Mouse (Mus musculus): ENCODE results near the gene Agbl4. TPM values are rescaled to one million over a fixed set of nuclear protein-coding genes. Genes with fewer than 3 reads are reported as not detected.

The Agbl4 gene
- polyA plus RNA-seq, 1 experiment from 2014 or later = 0.81 TPM

- Histone ChIP-seq H3K4me1 (ENCODE audit: control insufficient read depth, insufficient read depth, low read length) (no peaks in the 10 kb centered on the region), H3K36me3 (ENCODE audit: control insufficient read depth, insufficient read depth, low read length) (no peaks in the 10 kb centered on the region), H3K9ac (ENCODE audit: low read depth, low read length) (no peak overlapping the region), H3K4me2 (ENCODE audit: low read depth, low read length) (no peak overlapping the region), H3K27me3 (replicated peaks; ENCODE audit: control insufficient read depth, insufficient read depth, low read length) (no peaks in the 10 kb centered on the region), H3K9me3 (ENCODE audit: control insufficient read depth, low read length) (no peaks in the 10 kb centered on the region), H3K27ac (replicated peaks; ENCODE audit: low read depth, low read length) (no peak overlapping the region), H3K4me3 (ENCODE audit: low read depth, low read length) (no peak overlapping the region)
- ATAC-seq (ENCODE audit: low read depth) (no peak; the same call in 1 of the 2 replicates), DNase-seq (ENCODE audit: low spot score) (no peak)
- WGBS = 61% methylated on average over 10 of the region's 10 CpGs
Observed at GRCm38 (mm10) chr4:111475374-111475971, 1078.0 kb downstream of the Agbl4 start.

- Histone ChIP-seq H3K27ac (replicated peaks; ENCODE audit: low read depth, low read length) (no peak overlapping the region), H3K4me2 (ENCODE audit: low read depth, low read length) (no peak overlapping the region), H3K36me3 (ENCODE audit: control insufficient read depth, insufficient read depth, low read length) (no peaks in the 10 kb centered on the region), H3K27me3 (replicated peaks; ENCODE audit: control insufficient read depth, insufficient read depth, low read length) (no peaks in the 10 kb centered on the region), H3K9ac (ENCODE audit: low read depth, low read length) (no peak overlapping the region), H3K4me1 (ENCODE audit: control insufficient read depth, insufficient read depth, low read length) (no peaks in the 10 kb centered on the region), H3K9me3 (ENCODE audit: control insufficient read depth, low read length) (no peaks in the 10 kb centered on the region), H3K4me3 (ENCODE audit: low read depth, low read length) (no peak overlapping the region)
- DNase-seq (ENCODE audit: low spot score) (no peak), ATAC-seq (ENCODE audit: low read depth) (no peak)
- WGBS = 42% methylated on average over 4 of the region's 4 CpGs
Observed at GRCm38 (mm10) chr4:111477507-111477906, 1080.0 kb downstream of the Agbl4 start.

GRCm38 (mm10) chr4:111483499-111483898, 1086.0 kb downstream of the Agbl4 start:
- Histone ChIP-seq H3K36me3 (ENCODE audit: control insufficient read depth, insufficient read depth, low read length) (no peaks in the 10 kb centered on the region), H3K9ac (ENCODE audit: low read depth, low read length) (no peak overlapping the region), H3K9me3 (ENCODE audit: control insufficient read depth, low read length) (no peaks in the 10 kb centered on the region), H3K4me1 (ENCODE audit: control insufficient read depth, insufficient read depth, low read length) (peaks cover 6% of the 10 kb centered on the region; the same call in 1 of the 2 replicates), H3K4me3 (ENCODE audit: low read depth, low read length) (no peak overlapping the region), H3K4me2 (ENCODE audit: low read depth, low read length) (no peak overlapping the region), H3K27me3 (replicated peaks; ENCODE audit: control insufficient read depth, insufficient read depth, low read length) (no peaks in the 10 kb centered on the region), H3K27ac (replicated peaks; ENCODE audit: low read depth, low read length) (no peak overlapping the region)
- ATAC-seq (ENCODE audit: low read depth) = no peak
- DNase-seq (ENCODE audit: low spot score) = no peak
- 88% methylated on average over 5 of the region's 5 CpGs for WGBS

- WGBS = 38% methylated on average over 5 of the region's 5 CpGs
- no peak overlapping the region for H3K9ac ChIP-seq (ENCODE audit: low read depth, low read length)
- no peaks in the 10 kb centered on the region for H3K36me3 ChIP-seq (ENCODE audit: control insufficient read depth, insufficient read depth, low read length)
- no peak overlapping the region for H3K4me3 ChIP-seq (ENCODE audit: low read depth, low read length)
- DNase-seq (ENCODE audit: low spot score) (peak; percentile 59), ATAC-seq (ENCODE audit: low read depth) (peak; percentile 73)
- no peaks in the 10 kb centered on the region for H3K27me3 ChIP-seq (replicated peaks; ENCODE audit: control insufficient read depth, insufficient read depth, low read length)
- H3K9me3 ChIP-seq (ENCODE audit: control insufficient read depth, low read length) = no peaks in the 10 kb centered on the region
- H3K27ac ChIP-seq (replicated peaks; ENCODE audit: low read depth, low read length) = no peak overlapping the region
- no peak overlapping the region for H3K4me2 ChIP-seq (ENCODE audit: low read depth, low read length)
- peaks cover 6% of the 10 kb centered on the region; the same call in 1 of the 2 replicates for H3K4me1 ChIP-seq (ENCODE audit: control insufficient read depth, insufficient read depth, low read length)
Observed at GRCm38 (mm10) chr4:111485189-111485588, 1087.7 kb downstream of the Agbl4 start.

GRCm38 (mm10) chr4:111486187-111486586, 1088.7 kb downstream of the Agbl4 start:
- H3K9ac ChIP-seq (ENCODE audit: low read depth, low read length) = no peak overlapping the region
- no peak for ATAC-seq (ENCODE audit: low read depth)
- H3K4me3 ChIP-seq (ENCODE audit: low read depth, low read length) = no peak overlapping the region
- peaks cover 6% of the 10 kb centered on the region; the same call in 1 of the 2 replicates for H3K4me1 ChIP-seq (ENCODE audit: control insufficient read depth, insufficient read depth, low read length)
- DNase-seq (ENCODE audit: low spot score) = no peak
- WGBS = 61% methylated on average over 5 of the region's 5 CpGs
- no peaks in the 10 kb centered on the region for H3K9me3 ChIP-seq (ENCODE audit: control insufficient read depth, low read length)
- no peaks in the 10 kb centered on the region for H3K36me3 ChIP-seq (ENCODE audit: control insufficient read depth, insufficient read depth, low read length)
- H3K4me2 ChIP-seq (ENCODE audit: low read depth, low read length) = no peak overlapping the region
- H3K27ac ChIP-seq (replicated peaks; ENCODE audit: low read depth, low read length) = no peak overlapping the region
- H3K27me3 ChIP-seq (replicated peaks; ENCODE audit: control insufficient read depth, insufficient read depth, low read length) = no peaks in the 10 kb centered on the region

GRCm38 (mm10) chr4:111487233-111487843, 1089.9 kb downstream of the Agbl4 start:
- no peaks in the 10 kb centered on the region for H3K36me3 ChIP-seq (ENCODE audit: control insufficient read depth, insufficient read depth, low read length)
- peaks cover 6% of the 10 kb centered on the region; the same call in 1 of the 2 replicates for H3K4me1 ChIP-seq (ENCODE audit: control insufficient read depth, insufficient read depth, low read length)
- DNase-seq (ENCODE audit: low spot score) (no peak), ATAC-seq (ENCODE audit: low read depth) (0 out of 2 replicates have a peak, but pooled peaks have one; percentile 12)
- no peaks in the 10 kb centered on the region for H3K27me3 ChIP-seq (replicated peaks; ENCODE audit: control insufficient read depth, insufficient read depth, low read length)
- WGBS = 65% methylated on average over 4 of the region's 4 CpGs
- no peak overlapping the region for H3K9ac ChIP-seq (ENCODE audit: low read depth, low read length)
- no peak overlapping the region for H3K27ac ChIP-seq (replicated peaks; ENCODE audit: low read depth, low read length)
- H3K4me3 ChIP-seq (ENCODE audit: low read depth, low read length) = no peak overlapping the region
- H3K9me3 ChIP-seq (ENCODE audit: control insufficient read depth, low read length) = no peaks in the 10 kb centered on the region
- no peak overlapping the region for H3K4me2 ChIP-seq (ENCODE audit: low read depth, low read length)

GRCm38 (mm10) chr4:111493750-111494404, 1096.4 kb downstream of the Agbl4 start:
- Histone ChIP-seq H3K9me3 (ENCODE audit: control insufficient read depth, low read length) (no peaks in the 10 kb centered on the region), H3K27me3 (replicated peaks; ENCODE audit: control insufficient read depth, insufficient read depth, low read length) (no peaks in the 10 kb centered on the region), H3K4me1 (ENCODE audit: control insufficient read depth, insufficient read depth, low read length) (no peaks in the 10 kb centered on the region), H3K9ac (ENCODE audit: low read depth, low read length) (no peak overlapping the region), H3K27ac (replicated peaks; ENCODE audit: low read depth, low read length) (no peak overlapping the region), H3K36me3 (ENCODE audit: control insufficient read depth, insufficient read depth, low read length) (no peaks in the 10 kb centered on the region), H3K4me3 (ENCODE audit: low read depth, low read length) (no peak overlapping the region), H3K4me2 (ENCODE audit: low read depth, low read length) (no peak overlapping the region)
- DNase-seq (ENCODE audit: low spot score) (no peak), ATAC-seq (ENCODE audit: low read depth) (no peak)
- 53% methylated on average over 5 of the region's 5 CpGs for WGBS

GRCm38 (mm10) chr4:111495949-111496348, 1098.5 kb downstream of the Agbl4 start:
- Histone ChIP-seq H3K27me3 (replicated peaks; ENCODE audit: control insufficient read depth, insufficient read depth, low read length) (no peaks in the 10 kb centered on the region), H3K36me3 (ENCODE audit: control insufficient read depth, insufficient read depth, low read length) (no peaks in the 10 kb centered on the region), H3K4me1 (ENCODE audit: control insufficient read depth, insufficient read depth, low read length) (no peaks in the 10 kb centered on the region), H3K27ac (replicated peaks; ENCODE audit: low read depth, low read length) (no peak overlapping the region), H3K9me3 (ENCODE audit: control insufficient read depth, low read length) (no peaks in the 10 kb centered on the region), H3K4me3 (ENCODE audit: low read depth, low read length) (no peak overlapping the region), H3K9ac (ENCODE audit: low read depth, low read length) (no peak overlapping the region), H3K4me2 (ENCODE audit: low read depth, low read length) (no peak overlapping the region)
- 7% methylated on average over 2 of the region's 2 CpGs for WGBS
- ATAC-seq (ENCODE audit: low read depth) (peak; percentile 47; the same call in 1 of the 2 replicates), DNase-seq (ENCODE audit: low spot score) (peak; percentile 43)
